Mouse (Mus musculus): ENCODE data around the gene Olfr1281. TPM values are rescaled to one million over a fixed set of nuclear protein-coding genes. Genes with fewer than 3 reads are reported as not detected.
"Not testable (repeated sequence)": the region's sequence is repeated elsewhere in the genome, so short reads cannot be mapped to it uniquely, and the experiment has no call there.

Olfr1281 gene
- total RNA-seq (2021): not detected

GRCm38 (mm10) chr2:111326220-111326619 lies at the start of gene Olfr1281:
Gene Olfr1281 (plus strand): TSS chr2:111326520.
- DNase-seq (ENCODE audit: extremely low spot score in 1 of 2, low spot score in 1 of 2): no peak

- DNase-seq (ENCODE audit: extremely low spot score in 1 of 2, low spot score in 1 of 2): no peak
Measured at GRCm38 (mm10) chr2:111289836-111290235, 36.5 kb upstream of the Olfr1281 start, which contains the start of gene Olfr1278. Gene Olfr1278 (plus strand): TSS chr2:111290136.

- no peak for DNase-seq (ENCODE audit: extremely low spot score in 1 of 2, low spot score in 1 of 2)
Measured at GRCm38 (mm10) chr2:111298541-111298940, 27.8 kb upstream of the Olfr1281 start.

- DNase-seq (ENCODE audit: extremely low spot score in 1 of 2, low spot score in 1 of 2): no peak
Measured at GRCm38 (mm10) chr2:111300374-111300773, 25.9 kb upstream of the Olfr1281 start, which contains the start of gene Olfr1279. Gene Olfr1279 (plus strand): TSS chr2:111300635.

GRCm38 (mm10) chr2:111313717-111314116 lies 12.6 kb upstream of the Olfr1281 start, which contains the start of gene Olfr1280:
Gene Olfr1280 (plus strand): TSS chr2:111314017.
- no peak for DNase-seq (ENCODE audit: extremely low spot score in 1 of 2, low spot score in 1 of 2)

- not testable (repeated sequence) for DNase-seq (ENCODE audit: extremely low spot score in 1 of 2, low spot score in 1 of 2)
Measured at GRCm38 (mm10) chr2:111333721-111334120, 7.4 kb downstream of the Olfr1281 start.

GRCm38 (mm10) chr2:111335976-111336375 lies 9.7 kb downstream of the Olfr1281 start, which contains the start of gene Olfr1282:
Gene Olfr1282 (minus strand): TSS chr2:111336076.
- DNase-seq (ENCODE audit: extremely low spot score in 1 of 2, low spot score in 1 of 2): no peak

GRCm38 (mm10) chr2:111366490-111366889 lies 40.2 kb downstream of the Olfr1281 start, which contains the start of gene Olfr1283:
Gene Olfr1283 (plus strand): TSS chr2:111366790.
- DNase-seq (ENCODE audit: extremely low spot score in 1 of 2, low spot score in 1 of 2): no peak

- DNase-seq (ENCODE audit: extremely low spot score in 1 of 2, low spot score in 1 of 2): no peak
Measured at GRCm38 (mm10) chr2:111375222-111375621, 48.9 kb downstream of the Olfr1281 start, which contains the start of gene Olfr1284. Gene Olfr1284 (plus strand): TSS chr2:111375522.

Other genes with a start within 250 kb of the Olfr1281 start
- gene Gm13941, start 220.5 kb upstream of the Olfr1281 start, total RNA-seq (2021): not detected
- not detected for gene Gm15130, start 173.6 kb upstream of the Olfr1281 start, total RNA-seq (2021)
- not detected for gene 4930430A15Rik, start 96.9 kb upstream of the Olfr1281 start, total RNA-seq (2021)
- gene Olfr1275, start 91.2 kb upstream of the Olfr1281 start, total RNA-seq (2021): not detected
- gene Olfr1276, start 72.0 kb upstream of the Olfr1281 start, total RNA-seq (2021): not detected
- gene Olfr1277, start 52.4 kb upstream of the Olfr1281 start, total RNA-seq (2021): not detected
- not detected for gene Olfr1278, start 36.4 kb upstream of the Olfr1281 start, total RNA-seq (2021)
- not detected for gene Olfr1279, start 25.9 kb upstream of the Olfr1281 start, total RNA-seq (2021)
- not detected for gene Olfr1280, start 12.5 kb upstream of the Olfr1281 start, total RNA-seq (2021)
- gene Olfr1282, start 9.6 kb downstream of the Olfr1281 start, total RNA-seq (2021): not detected
- gene Olfr1283, start 40.3 kb downstream of the Olfr1281 start, total RNA-seq (2021): not detected
- not detected for gene Olfr1284, start 49.0 kb downstream of the Olfr1281 start, total RNA-seq (2021)
- not detected for gene Olfr1286, start 96.6 kb downstream of the Olfr1281 start, total RNA-seq (2021)
- gene Olfr1287, start 122.6 kb downstream of the Olfr1281 start, total RNA-seq (2021): not detected
- gene Olfr1288, start 147.6 kb downstream of the Olfr1281 start, total RNA-seq (2021): not detected
- not detected for gene Olfr1289, start 154.3 kb downstream of the Olfr1281 start, total RNA-seq (2021)
- gene Olfr1290, start 167.3 kb downstream of the Olfr1281 start, total RNA-seq (2021): not detected
- not detected for gene Olfr1291-ps1, start 170.7 kb downstream of the Olfr1281 start, total RNA-seq (2021)
- not detected for gene Olfr1293-ps, start 198.7 kb downstream of the Olfr1281 start, total RNA-seq (2021)
- not detected for gene Olfr1294, start 213.8 kb downstream of the Olfr1281 start, total RNA-seq (2021)
- not detected for gene Olfr1295, start 243.2 kb downstream of the Olfr1281 start, total RNA-seq (2021)

Measured in layer of hippocampus, postnatal 25 days (tissue).